Mouse (Mus musculus) heart, postnatal 0 days (tissue): Measurements from ENCODE around the gene Ddx52. TPM values are rescaled to one million over a fixed set of nuclear protein-coding genes. Genes with fewer than 3 reads are reported as not detected.

Experiments used
- ATAC-seq: fragments of 200-750 bp; cut with Nextera tagmentation; 2 replicates; pipeline ENCODE4 v1.8.0; 2017; ENCODE audit warnings: low read depth, moderate number of reproducible peaks, moderate library complexity; ENCODE audit not compliant: insufficient read depth
- DNase-seq: peaks from one replicate; pipeline ENCODE4 v3.0.0-alpha.2; 2016; ENCODE audit warnings: low spot score
- H3K27ac ChIP-seq: fragments of 300-500 bp; sonication (generic); 2 replicates; pipeline ENCODE4 v1.5.1; 2014; ENCODE audit warnings: low read depth, mild to moderate bottlenecking
- H3K27me3 ChIP-seq: fragments of 300-500 bp; sonication (generic); 2 replicates; pipeline ENCODE4 v1.6.1; 2014; ENCODE audit warnings: low read length, mixed read lengths; ENCODE audit not compliant: control insufficient read depth, insufficient read depth
- H3K36me3 ChIP-seq: fragments of 300-500 bp; sonication (generic); replicated peaks from 2 replicates; pipeline ENCODE4 v1.6.1; 2014; ENCODE audit warnings: low read length, mixed read lengths; ENCODE audit not compliant: control insufficient read depth, insufficient read depth
- H3K4me1 ChIP-seq: fragments of 300-500 bp; sonication (generic); 2 replicates; pipeline ENCODE4 v1.6.1; 2014; ENCODE audit warnings: antibody characterized with exemption; ENCODE audit not compliant: control insufficient read depth, insufficient read depth
- H3K4me2 ChIP-seq: fragments of 300-500 bp; sonication (generic); 2 replicates; pipeline ENCODE4 v1.6.1; 2014; ENCODE audit warnings: low read depth, mild to moderate bottlenecking, low read length, moderate library complexity
- H3K4me3 ChIP-seq: fragments of 300-500 bp; sonication (generic); 2 replicates; pipeline ENCODE4 v1.5.1; 2014; ENCODE audit warnings: low read depth, low read length
- H3K9ac ChIP-seq: fragments of 300-500 bp; sonication (generic); replicated peaks from 2 replicates; pipeline ENCODE4 v1.6.1; 2014; ENCODE audit warnings: low read depth, low read length, mixed read lengths
- H3K9me3 ChIP-seq: fragments of 300-500 bp; sonication (generic); replicated peaks from 2 replicates; pipeline ENCODE4 v1.6.1; 2016; ENCODE audit warnings: low read length; ENCODE audit not compliant: control insufficient read depth
- CTCF ChIP-seq: IDR thresholded peaks from 2 replicates; pipeline ENCODE4 v1.5.1; 2016; ENCODE audit warnings: antibody characterized with exemption, control low read depth, low read depth
- EP300 ChIP-seq: IDR thresholded peaks from 2 replicates; pipeline ENCODE4 v1.6.1; 2016; ENCODE audit warnings: antibody characterized with exemption, low read depth
- WGBS: fragments of 180-500 bp; shearing (Covaris S2); extraction: QIAGEN DNeasy Blood & Tissue Kit; methylation state at CpG from one replicate; pipeline ENCODE4 v1.1.7; 2014; 5-methylcytosine and 5-hydroxymethylcytosine counted together
- polyA plus RNA-seq: library from polyadenylated mRNA; unstranded; fragments of >200 nt; fragmentation: Nextera tagmentation; extraction: Ambion mirVana; gene quantifications from 2 replicates; pipeline ENCODE4 v1.2.1, GENCODE M21; 2015
- total RNA-seq: library from RNA; depleted of rRNA; stranded (reverse); fragments of >200 nt; gene quantifications from 2 replicates; pipeline ENCODE4 v1.2.3, GENCODE M21; 2014; ENCODE audit warnings: low replicate concordance

The Ddx52 gene
- total and polyA plus RNA-seq, 2 experiments from 2014 or later: 9.4 to 13.9 TPM

DNA sequence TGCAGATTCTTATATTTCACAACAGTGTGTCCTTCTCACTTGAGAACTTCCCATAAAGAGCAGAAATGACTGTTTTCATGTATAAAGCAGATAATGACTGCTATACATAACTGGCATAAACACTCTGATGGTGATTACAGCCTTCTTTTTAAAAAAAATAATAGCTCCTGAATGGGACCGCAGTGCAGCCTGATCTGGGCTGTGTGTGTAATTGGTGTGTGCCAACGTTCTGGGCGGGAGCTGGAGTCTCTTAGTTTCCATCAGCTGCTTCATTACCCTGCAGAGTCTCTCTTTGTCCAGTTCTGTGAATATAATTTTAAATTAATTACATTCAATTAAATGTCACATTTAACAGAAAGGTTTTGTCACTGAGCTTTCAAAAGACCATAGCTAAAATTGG is 57.1 kb downstream of the Ddx52 start:
- Histone ChIP-seq H3K4me3 (no peak overlapping the region), H3K9me3 (no peaks in the 10 kb centered on the region), H3K27me3 (no peaks in the 10 kb centered on the region), H3K9ac (no peak overlapping the region), H3K4me1 (no peaks in the 10 kb centered on the region), H3K36me3 (peaks cover 76% of the 10 kb centered on the region), H3K27ac (no peak overlapping the region), H3K4me2 (no peak overlapping the region)
- 89% methylated on average over 3 of the region's 3 CpGs for WGBS
- TF ChIP-seq CTCF (no peak), EP300 (no peak)
- ATAC-seq: no peak
- DNase-seq: no peak

DNA sequence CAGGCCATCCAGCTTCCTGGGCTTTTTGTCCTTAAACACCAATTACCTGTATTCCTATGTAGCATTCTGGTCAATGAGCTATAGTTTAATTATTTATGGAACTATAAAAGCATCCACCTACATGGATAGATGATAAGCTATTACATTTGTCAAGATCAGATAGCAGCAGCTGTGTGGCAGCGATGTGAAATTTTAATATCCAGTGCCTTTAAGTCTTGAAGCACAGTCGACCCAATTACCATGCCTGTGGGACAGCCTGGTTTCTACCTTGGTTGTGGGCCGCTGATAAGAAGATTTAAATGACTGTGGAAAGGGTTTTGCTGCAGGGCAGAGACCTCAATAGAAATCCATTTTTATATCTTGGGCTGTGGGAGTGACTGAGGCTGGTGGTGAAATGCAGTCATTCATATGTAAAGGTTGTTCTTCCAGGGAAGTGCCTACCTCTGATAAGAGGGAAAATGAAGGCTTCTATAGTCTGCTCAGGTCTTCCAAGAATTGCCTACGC is 57.6 kb downstream of the Ddx52 start:
- no peak overlapping the region for H3K4me3 ChIP-seq

DNA sequence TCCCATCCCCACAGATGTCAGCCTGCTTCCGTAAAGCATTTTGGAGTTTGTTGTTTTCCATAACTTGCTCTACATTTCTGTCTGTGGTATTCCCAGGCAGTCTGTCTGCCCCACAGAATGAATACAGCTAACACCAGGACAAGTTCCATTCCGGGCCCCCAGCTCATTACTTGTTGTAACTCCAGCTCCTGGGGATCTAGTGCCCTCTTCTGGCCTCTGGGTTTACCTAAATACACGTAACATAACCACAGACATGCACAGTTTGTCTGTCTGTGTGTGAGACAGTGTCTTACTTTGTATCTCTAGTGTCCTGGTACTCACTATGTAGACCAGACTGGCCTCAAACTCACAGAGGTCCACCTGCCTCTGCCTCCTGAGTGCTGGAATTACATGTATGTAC is 59.4 kb downstream of the Ddx52 start:
- TF ChIP-seq EP300: no peak
- no peak for TF ChIP-seq CTCF
- DNase-seq (no peak), ATAC-seq (no peak)
- Histone ChIP-seq H3K4me3 (no peak overlapping the region), H3K36me3 (peaks cover 76% of the 10 kb centered on the region), H3K27me3 (no peaks in the 10 kb centered on the region), H3K4me1 (no peaks in the 10 kb centered on the region), H3K9ac (no peak overlapping the region), H3K9me3 (no peaks in the 10 kb centered on the region), H3K27ac (no peak overlapping the region), H3K4me2 (no peak overlapping the region)
- 94% methylated on average over 3 of the region's 3 CpGs for WGBS

More for the DNA sequence above, 57.6 kb downstream of the Ddx52 start:
- Histone ChIP-seq H3K36me3 (peaks cover 76% of the 10 kb centered on the region), H3K9ac (no peak overlapping the region), H3K27me3 (no peaks in the 10 kb centered on the region), H3K9me3 (no peaks in the 10 kb centered on the region), H3K4me2 (no peak overlapping the region), H3K4me1 (no peaks in the 10 kb centered on the region), H3K27ac (no peak overlapping the region)
- no peak for ATAC-seq
- TF ChIP-seq CTCF (no peak), EP300 (no peak)
- no peak for DNase-seq
- WGBS: 82% methylated on average over 4 of the region's 4 CpGs

DNA sequence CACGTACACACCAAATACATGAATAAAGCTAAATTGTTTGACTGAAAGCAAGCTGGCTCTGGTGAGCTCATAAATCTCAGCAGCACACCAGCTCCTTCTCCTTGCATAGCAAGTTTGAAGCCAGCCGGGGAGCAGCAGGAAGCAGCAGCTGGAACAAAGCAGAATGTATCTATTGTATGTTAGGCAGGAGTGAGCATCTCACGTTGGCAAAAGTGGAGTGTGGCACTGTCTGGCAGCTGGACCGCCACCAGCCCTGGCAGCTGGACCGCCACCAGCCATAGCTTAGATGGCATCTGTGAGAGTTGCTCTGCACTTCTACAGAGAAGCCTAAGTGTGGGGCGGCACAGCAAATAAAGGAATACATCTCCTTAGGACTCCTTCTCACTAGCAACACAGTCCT is 62.1 kb downstream of the Ddx52 start:
- no peak overlapping the region for H3K27ac ChIP-seq
- DNase-seq (no peak), ATAC-seq (no peak)
- no peak overlapping the region for H3K4me2 ChIP-seq
- H3K4me1 ChIP-seq: no peaks in the 10 kb centered on the region
- peaks cover 69% of the 10 kb centered on the region for H3K36me3 ChIP-seq
- no peaks in the 10 kb centered on the region for H3K9me3 ChIP-seq
- TF ChIP-seq CTCF (no peak), EP300 (no peak)
- H3K4me3 ChIP-seq: no peak overlapping the region
- no peaks in the 10 kb centered on the region for H3K27me3 ChIP-seq
- 90% methylated on average over 6 of the region's 6 CpGs for WGBS
- no peak overlapping the region for H3K9ac ChIP-seq

DNA sequence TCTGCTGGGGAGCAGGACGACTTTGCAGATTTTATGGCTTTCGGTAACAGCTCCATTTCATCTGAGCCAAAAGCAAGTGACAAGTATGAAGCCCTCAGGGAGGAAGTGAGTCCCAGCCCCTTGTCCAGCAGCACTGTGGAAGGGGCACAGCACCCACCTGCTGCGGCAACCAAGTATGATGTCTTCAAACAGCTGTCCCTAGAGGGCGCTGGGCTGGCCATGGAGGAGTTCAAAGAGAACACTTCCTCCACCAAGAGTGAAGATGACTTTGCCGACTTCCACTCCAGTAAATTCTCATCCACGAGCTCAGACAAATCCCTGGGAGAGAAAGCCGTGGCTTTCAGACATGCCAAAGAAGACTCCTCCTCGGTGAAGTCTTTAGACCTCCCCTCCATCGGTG is 67.1 kb downstream of the Ddx52 start:
- Histone ChIP-seq H3K27ac (no peak overlapping the region), H3K4me3 (no peak overlapping the region), H3K4me1 (no peaks in the 10 kb centered on the region), H3K9ac (no peak overlapping the region), H3K27me3 (no peaks in the 10 kb centered on the region), H3K9me3 (no peaks in the 10 kb centered on the region), H3K4me2 (no peak overlapping the region), H3K36me3 (peaks cover 46% of the 10 kb centered on the region)
- no peak for TF ChIP-seq EP300
- no peak for TF ChIP-seq CTCF
- DNase-seq (no peak), ATAC-seq (no peak)
- WGBS: 91% methylated on average over 9 of the region's 9 CpGs

DNA sequence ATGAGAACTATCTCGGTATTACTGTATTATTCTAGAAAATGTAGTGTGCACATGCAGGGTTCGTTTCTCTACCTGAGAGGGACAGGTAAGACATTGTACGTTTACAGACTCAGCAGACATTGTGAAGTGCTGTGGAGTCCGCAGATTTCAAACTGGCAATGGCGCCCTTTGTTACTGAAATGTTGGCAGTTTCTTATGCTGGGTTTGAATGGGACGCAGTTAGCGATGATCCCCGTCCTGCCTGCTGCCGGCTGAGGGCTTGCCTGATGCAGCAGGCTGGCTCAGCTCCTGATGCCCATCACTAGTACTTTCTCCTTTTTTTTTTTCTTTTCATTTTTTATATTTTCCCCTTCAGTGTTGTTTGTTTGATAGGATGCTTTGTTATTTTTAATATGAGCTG is 68.5 kb downstream of the Ddx52 start:
- peaks cover 33% of the 10 kb centered on the region for H3K36me3 ChIP-seq

More for the DNA sequence above, 68.5 kb downstream of the Ddx52 start:
- no peak overlapping the region for H3K4me3 ChIP-seq
- H3K9ac ChIP-seq: no peak overlapping the region
- no peak for DNase-seq
- no peaks in the 10 kb centered on the region for H3K9me3 ChIP-seq
- 92% methylated on average over 9 of the region's 9 CpGs for WGBS
- no peaks in the 10 kb centered on the region for H3K27me3 ChIP-seq
- no peaks in the 10 kb centered on the region for H3K4me1 ChIP-seq
- no peak for TF ChIP-seq EP300
- TF ChIP-seq CTCF: no peak
- H3K4me2 ChIP-seq: no peak overlapping the region
- H3K27ac ChIP-seq: no peak overlapping the region
- no peak for ATAC-seq
